Comparison of ENCODE assay signal across 22 mouse cellular contexts in genomic region chr7:127870136-127870821, GRCm38 (mm10). TPM values are rescaled to one million over a fixed set of nuclear protein-coding genes. Genes with fewer than 3 reads are reported as not detected.
DNase-seq lines count a peak whose midpoint lies in the region; ATAC-seq and TF ChIP-seq lines count a peak whose summit lies in the region.
"Had no signal": no experiment of that assay in that cellular context is flagged by ENCODE, and none has a peak within 500 bp of the region (broad histone marks: within the 10 kb centered on the region; RNA-seq: fewer than 3 reads in every experiment).

No protein-coding gene starts in this region.

- WGBS in intestine, postnatal 0 days, result 78% methylated on average over 5 of the region's 5 CpGs
- 80% methylated on average over 5 of the region's 5 CpGs for WGBS in intestine, embryonic 15.5 days
- WGBS in heart, embryonic 12.5 days, result 84% methylated on average over 5 of the region's 5 CpGs
- WGBS in forebrain, embryonic 11.5 days, result 87% methylated on average over 5 of the region's 5 CpGs

- peaks cover 31% of the 10 kb centered on the region for H3K36me3 ChIP-seq in intestine, postnatal 0 days (ENCODE audit: control insufficient read depth, insufficient read depth)
- peaks cover 22% of the 10 kb centered on the region for H3K36me3 ChIP-seq in intestine, embryonic 15.5 days
- peaks cover 4% of the 10 kb centered on the region for H3K36me3 ChIP-seq in splenic B cell, adult 2 months (ENCODE audit: control insufficient read depth, insufficient read depth, low read length, poor library complexity, severe bottlenecking)
- H3K36me3 ChIP-seq in heart, embryonic 12.5 days, result peaks cover 49% of the 10 kb centered on the region
- H3K36me3 ChIP-seq in forebrain, embryonic 11.5 days (ENCODE audit: control insufficient read depth, insufficient read depth, low read length), result peaks cover 11% of the 10 kb centered on the region; the same call in 1 of the 2 replicates

- no peak overlapping the region for H3K4me2 ChIP-seq in intestine, postnatal 0 days (replicated peaks; ENCODE audit: low read depth)
- no peak overlapping the region for H3K4me2 ChIP-seq in intestine, embryonic 15.5 days (replicated peaks)
- H3K4me2 ChIP-seq in heart, embryonic 12.5 days, result no peak overlapping the region
- no peak overlapping the region for H3K4me2 ChIP-seq in forebrain, embryonic 11.5 days (ENCODE audit: low read depth, low read length, severe bottlenecking)
- H3K4me2 ChIP-seq: embryonic facial prominence, embryonic 15.5 days; forebrain, embryonic 15.5 days; heart, embryonic 13.5 days; midbrain, embryonic 15.5 days; neural tube, embryonic 12.5 days had no signal

- no peaks in the 10 kb centered on the region for H3K9me3 ChIP-seq in intestine, postnatal 0 days (ENCODE audit: control insufficient read depth)
- H3K9me3 ChIP-seq in intestine, embryonic 15.5 days, result no peaks in the 10 kb centered on the region
- no peaks in the 10 kb centered on the region for H3K9me3 ChIP-seq in heart, embryonic 12.5 days (replicated peaks)
- H3K9me3 ChIP-seq in forebrain, embryonic 11.5 days (ENCODE audit: control insufficient read depth, low read length), result no peaks in the 10 kb centered on the region
- H3K9me3 ChIP-seq: embryonic facial prominence, embryonic 15.5 days; forebrain, embryonic 15.5 days; heart, embryonic 13.5 days; midbrain, embryonic 15.5 days; neural tube, embryonic 12.5 days had no signal

- no peaks in the 10 kb centered on the region for H3K27me3 ChIP-seq in intestine, postnatal 0 days (replicated peaks; ENCODE audit: control insufficient read depth, insufficient read depth, low read length)
- no peaks in the 10 kb centered on the region for H3K27me3 ChIP-seq in intestine, embryonic 15.5 days (replicated peaks)
- H3K27me3 ChIP-seq in splenic B cell, adult 2 months (ENCODE audit: control insufficient read depth, insufficient read depth, low read length, poor library complexity, severe bottlenecking), result no peaks in the 10 kb centered on the region
- H3K27me3 ChIP-seq in heart, embryonic 12.5 days (replicated peaks), result no peaks in the 10 kb centered on the region
- H3K27me3 ChIP-seq in forebrain, embryonic 11.5 days (ENCODE audit: control insufficient read depth, insufficient read depth, low read length), result no peaks in the 10 kb centered on the region
- H3K27me3 ChIP-seq: embryonic facial prominence, embryonic 15.5 days; forebrain, embryonic 15.5 days; heart, embryonic 13.5 days; midbrain, embryonic 15.5 days; neural tube, embryonic 12.5 days had no signal

- peak; percentile 34 for DNase-seq in thymus, postnatal 14 days
- DNase-seq in thymus, postnatal 0 days (ENCODE audit: low spot score), result no peak
- peak; percentile 65 for DNase-seq in ZHBTc4 (ENCODE audit: low read depth, low spot score)
- DNase-seq in splenic B cell, adult 2 months (ENCODE audit: low read depth, low spot score), result peak; percentile 33
- no peak for DNase-seq in forebrain, embryonic 11.5 days (ENCODE audit: low spot score)
- DNase-seq: adrenal gland, postnatal 36 days; cerebellum, adult 11 months; gastrocnemius, postnatal 10 days; kidney, adult 9 months; lung, postnatal 4 days; thymus, adult 18-20 months had no signal

- H3K9ac ChIP-seq in intestine, postnatal 0 days (ENCODE audit: low read depth, low read length), result no peak overlapping the region
- no peak overlapping the region for H3K9ac ChIP-seq in intestine, embryonic 15.5 days
- H3K9ac ChIP-seq in heart, embryonic 12.5 days, result no peak overlapping the region
- no peak overlapping the region for H3K9ac ChIP-seq in forebrain, embryonic 11.5 days (ENCODE audit: low read length)
- H3K9ac ChIP-seq: embryonic facial prominence, embryonic 15.5 days; forebrain, embryonic 15.5 days; heart, embryonic 13.5 days; midbrain, embryonic 15.5 days; neural tube, embryonic 12.5 days had no signal

- H3K4me3 ChIP-seq in intestine, postnatal 0 days (ENCODE audit: low read depth, low read length), result no peak overlapping the region
- H3K4me3 ChIP-seq in intestine, embryonic 15.5 days (replicated peaks), result no peak overlapping the region
- no peak overlapping the region for H3K4me3 ChIP-seq in heart, embryonic 12.5 days
- H3K4me3 ChIP-seq in forebrain, embryonic 11.5 days (ENCODE audit: low read depth, low read length), result no peak overlapping the region
- H3K4me3 ChIP-seq: embryonic facial prominence, embryonic 15.5 days; forebrain, embryonic 15.5 days; heart, embryonic 13.5 days; midbrain, embryonic 15.5 days; neural tube, embryonic 12.5 days had no signal

- no peak for ATAC-seq in intestine, postnatal 0 days
- no peak for ATAC-seq in intestine, embryonic 15.5 days
- ATAC-seq in heart, embryonic 12.5 days (ENCODE audit: insufficient number of reproducible peaks, low FRiP score), result no peak
- ATAC-seq in forebrain, embryonic 11.5 days (replicated peaks; ENCODE audit: low FRiP score), result no peak
- ATAC-seq: CD4-positive, CD25-positive, alpha-beta regulatory T cell, adult 4 months; forebrain, embryonic 15.5 days; midbrain, embryonic 15.5 days had no signal

- TF ChIP-seq CTCF in intestine, postnatal 0 days (IDR thresholded peaks at IDR 0.05; ENCODE audit: low read depth), result peak; percentile 64

- H3K4me1 ChIP-seq in intestine, postnatal 0 days (replicated peaks; ENCODE audit: control insufficient read depth, insufficient read depth, low read length), result peaks cover 7% of the 10 kb centered on the region; the same call in 1 of the 2 replicates
- H3K4me1 ChIP-seq in intestine, embryonic 15.5 days (replicated peaks), result peaks cover 20% of the 10 kb centered on the region; the same call in 1 of the 2 replicates
- peaks cover 17% of the 10 kb centered on the region for H3K4me1 ChIP-seq in heart, embryonic 12.5 days (replicated peaks)
- H3K4me1 ChIP-seq in forebrain, embryonic 11.5 days (replicated peaks; ENCODE audit: control insufficient read depth, insufficient read depth, low read length), result peaks cover 7% of the 10 kb centered on the region; the same call in 1 of the 2 replicates

- H3K27ac ChIP-seq in intestine, postnatal 0 days (ENCODE audit: low read depth, low read length), result no peak overlapping the region
- H3K27ac ChIP-seq in intestine, embryonic 15.5 days, result no peak overlapping the region
- H3K27ac ChIP-seq in heart, embryonic 12.5 days (ENCODE audit: poor library complexity, severe bottlenecking), result no peak overlapping the region
- no peak overlapping the region for H3K27ac ChIP-seq in forebrain, embryonic 11.5 days (ENCODE audit: low read depth, low read length)
- H3K27ac ChIP-seq: embryonic facial prominence, embryonic 15.5 days; forebrain, embryonic 15.5 days; heart, embryonic 13.5 days; midbrain, embryonic 15.5 days; neural tube, embryonic 12.5 days had no signal

RNA-seq across cellular contexts. Expression of gene Zfp646, which starts 5.7 kb away (rescaled TPM):
- polyA plus RNA-seq in intestine, postnatal 0 days (2015; fragmentation: Nextera tagmentation; extraction: Ambion mirVana), result 4.5 and 5.4 TPM in 2 replicates
- 8.6 and 9.6 TPM in 2 replicates for polyA plus RNA-seq in intestine, embryonic 15.5 days (2015; fragmentation: Nextera tagmentation; extraction: Ambion mirVana)
- 12.9 and 13.8 TPM in 2 replicates for polyA plus RNA-seq in thymus, postnatal 0 days (2015; fragmentation: Nextera tagmentation; extraction: Ambion mirVana)
- polyA plus RNA-seq in heart, embryonic 12.5 days (2016; fragmentation: Nextera tagmentation; extraction: Ambion mirVana), result 11.5 and 12.9 TPM in 2 replicates
- polyA plus RNA-seq in forebrain, embryonic 11.5 days (2014; fragmentation: Nextera tagmentation; extraction: Ambion mirVana), result 26.2 and 26.8 TPM in 2 replicates

RNA-seq across cellular contexts. Expression of gene Zfp668, which starts 6.3 kb away (rescaled TPM):
- 5.4 and 6.1 TPM in 2 replicates for polyA plus RNA-seq in intestine, postnatal 0 days (2015; fragmentation: Nextera tagmentation; extraction: Ambion mirVana)
- 15.5 and 15.6 TPM in 2 replicates for polyA plus RNA-seq in intestine, embryonic 15.5 days (2015; fragmentation: Nextera tagmentation; extraction: Ambion mirVana)
- 22.0 and 26.2 TPM in 2 replicates for polyA plus RNA-seq in thymus, postnatal 0 days (2015; fragmentation: Nextera tagmentation; extraction: Ambion mirVana)
- 11.4 and 13.0 TPM in 2 replicates for polyA plus RNA-seq in heart, embryonic 12.5 days (2016; fragmentation: Nextera tagmentation; extraction: Ambion mirVana)
- 32.6 and 32.9 TPM in 2 replicates for polyA plus RNA-seq in forebrain, embryonic 11.5 days (2014; fragmentation: Nextera tagmentation; extraction: Ambion mirVana)

RNA-seq across cellular contexts. Expression of gene Prss53, which starts 20.5 kb away (rescaled TPM):
- polyA plus RNA-seq in intestine, postnatal 0 days (2015; fragmentation: Nextera tagmentation; extraction: Ambion mirVana), result 2.4 and 2.9 TPM in 2 replicates
- 1.7 and 2.3 TPM in 2 replicates for polyA plus RNA-seq in intestine, embryonic 15.5 days (2015; fragmentation: Nextera tagmentation; extraction: Ambion mirVana)
- 0.39 and 0.57 TPM in 2 replicates for polyA plus RNA-seq in thymus, postnatal 0 days (2015; fragmentation: Nextera tagmentation; extraction: Ambion mirVana)
- polyA plus RNA-seq in heart, embryonic 12.5 days (2016; fragmentation: Nextera tagmentation; extraction: Ambion mirVana), result 1.5 and 1.7 TPM in 2 replicates
- 0.56 and 0.91 TPM in 2 replicates for polyA plus RNA-seq in forebrain, embryonic 11.5 days (2014; fragmentation: Nextera tagmentation; extraction: Ambion mirVana)

RNA-seq across cellular contexts. Expression of gene Gm21974, which starts 25.0 kb away (rescaled TPM):
- polyA plus RNA-seq in intestine, postnatal 0 days (2015; fragmentation: Nextera tagmentation; extraction: Ambion mirVana), result not detected in 2 replicates
- polyA plus RNA-seq in intestine, embryonic 15.5 days (2015; fragmentation: Nextera tagmentation; extraction: Ambion mirVana), result not detected in 2 replicates
- polyA plus RNA-seq in thymus, postnatal 0 days (2015; fragmentation: Nextera tagmentation; extraction: Ambion mirVana), result not detected in 2 replicates
- polyA plus RNA-seq in heart, embryonic 12.5 days (2016; fragmentation: Nextera tagmentation; extraction: Ambion mirVana), result not detected in 2 replicates
- not detected in 2 replicates for polyA plus RNA-seq in forebrain, embryonic 11.5 days (2014; fragmentation: Nextera tagmentation; extraction: Ambion mirVana)
- polyA plus RNA-seq: CD4-positive, CD25-positive, alpha-beta regulatory T cell, adult 4 months; embryonic facial prominence, embryonic 15.5 days; forebrain, embryonic 15.5 days; heart, embryonic 13.5 days; hindbrain, embryonic 11.5 days; liver, adult 2 months; midbrain, embryonic 15.5 days; neural tube, embryonic 12.5 days had no signal

RNA-seq across cellular contexts. Expression of gene Vkorc1, which starts 25.1 kb away (rescaled TPM):
- 194 and 219 TPM in 2 replicates for polyA plus RNA-seq in intestine, postnatal 0 days (2015; fragmentation: Nextera tagmentation; extraction: Ambion mirVana)
- 203 and 241 TPM in 2 replicates for polyA plus RNA-seq in intestine, embryonic 15.5 days (2015; fragmentation: Nextera tagmentation; extraction: Ambion mirVana)
- 47.0 and 54.5 TPM in 2 replicates for polyA plus RNA-seq in thymus, postnatal 0 days (2015; fragmentation: Nextera tagmentation; extraction: Ambion mirVana)
- 86.6 and 106 TPM in 2 replicates for polyA plus RNA-seq in heart, embryonic 12.5 days (2016; fragmentation: Nextera tagmentation; extraction: Ambion mirVana)
- 47.8 and 48.9 TPM in 2 replicates for polyA plus RNA-seq in forebrain, embryonic 11.5 days (2014; fragmentation: Nextera tagmentation; extraction: Ambion mirVana)

Comparison
In these comparisons a context has a peak if more than half of its experiments do, and no peak if none do; other contexts are left out.
1. DNase-seq: peak in thymus, postnatal 14 days (single experiment), ZHBTc4 (single experiment) and splenic B cell, adult 2 months (single experiment); none in thymus, postnatal 0 days (single experiment) and forebrain, embryonic 11.5 days (single experiment).